Mouse (Mus musculus): ENCODE measurements around the gene Stmn1. TPM values are rescaled to one million over a fixed set of nuclear protein-coding genes. Genes with fewer than 3 reads are reported as not detected.

Gene Stmn1
- 1,227 and 1,246 TPM in 2 replicates for polyA plus RNA-seq (2015; fragmentation: Nextera tagmentation; extraction: Ambion mirVana)

- Histone ChIP-seq H3K9ac (peak within 1 kb of the TSS; percentile 74), H3K4me2 (peak within 1 kb of the TSS; percentile 94), H3K4me3 (peak within 1 kb of the TSS; percentile 95), H3K36me3 (peaks cover 23% of the 10 kb centered on the region), H3K27ac (peak within 1 kb of the TSS; percentile 94), H3K4me1 (peaks cover 17% of the 10 kb centered on the region), H3K27me3 (0 out of 2 replicates have a peak, but pooled peaks cover 4% of the 10 kb centered on the region), H3K9me3 (no peaks in the 10 kb centered on the region)
- WGBS, result under 1% methylated on average over 31 of the region's 31 CpGs
- ATAC-seq (ENCODE audit: insufficient number of reproducible peaks, low FRiP score, low TSS enrichment, low read depth), result peak; percentile 95
Observed at GRCm38 (mm10) chr4:134468215-134468575, at the start of gene Stmn1. TSS of gene Stmn1 (plus strand) at chr4:134468320.

- Histone ChIP-seq H3K9me3 (no peaks in the 10 kb centered on the region), H3K9ac (no peak overlapping the region), H3K4me1 (no peaks in the 10 kb centered on the region), H3K36me3 (peaks cover 52% of the 10 kb centered on the region), H3K27ac (no peak overlapping the region), H3K4me3 (no peak overlapping the region), H3K27me3 (no peaks in the 10 kb centered on the region), H3K4me2 (no peak overlapping the region)
- 76% methylated on average over 11 of the region's 11 CpGs for WGBS
- ATAC-seq (ENCODE audit: insufficient number of reproducible peaks, low FRiP score, low TSS enrichment, low read depth), result no peak
Observed at GRCm38 (mm10) chr4:134421971-134422370, 46.1 kb upstream of the Stmn1 start.

GRCm38 (mm10) chr4:134423949-134424348, 44.2 kb upstream of the Stmn1 start:
- no peak for ATAC-seq (ENCODE audit: insufficient number of reproducible peaks, low FRiP score, low TSS enrichment, low read depth)
- Histone ChIP-seq H3K4me1 (no peaks in the 10 kb centered on the region), H3K4me3 (no peak overlapping the region), H3K9ac (no peak overlapping the region), H3K36me3 (peaks cover 42% of the 10 kb centered on the region), H3K4me2 (no peak overlapping the region), H3K27ac (no peak overlapping the region), H3K9me3 (no peaks in the 10 kb centered on the region), H3K27me3 (no peaks in the 10 kb centered on the region)
- WGBS, result 87% methylated on average over 7 of the region's 7 CpGs

- Histone ChIP-seq H3K4me3 (no peak overlapping the region), H3K27me3 (no peaks in the 10 kb centered on the region), H3K4me1 (no peaks in the 10 kb centered on the region), H3K27ac (no peak overlapping the region), H3K9me3 (no peaks in the 10 kb centered on the region), H3K9ac (no peak overlapping the region), H3K4me2 (no peak overlapping the region), H3K36me3 (peaks cover 38% of the 10 kb centered on the region)
- 71% methylated on average over 7 of the region's 7 CpGs for WGBS
- no peak for ATAC-seq (ENCODE audit: insufficient number of reproducible peaks, low FRiP score, low TSS enrichment, low read depth)
Observed at GRCm38 (mm10) chr4:134425088-134425487, 43.0 kb upstream of the Stmn1 start.

GRCm38 (mm10) chr4:134430381-134431004, 37.6 kb upstream of the Stmn1 start:
- H3K9ac ChIP-seq, result 0 out of 2 replicates have a peak overlapping the region, but pooled peaks have one; percentile 5
- H3K27me3 ChIP-seq, result no peaks in the 10 kb centered on the region
- peaks cover 11% of the 10 kb centered on the region; the same call in 1 of the 2 replicates for H3K36me3 ChIP-seq
- peak; percentile 61; the same call in 1 of the 2 replicates for ATAC-seq (ENCODE audit: insufficient number of reproducible peaks, low FRiP score, low TSS enrichment, low read depth)
- WGBS, result 19% methylated on average over 23 of the region's 23 CpGs
- no peaks in the 10 kb centered on the region for H3K9me3 ChIP-seq
- peak overlapping the region; percentile 72 for H3K27ac ChIP-seq
- peak overlapping the region; percentile 29 for H3K4me2 ChIP-seq
- H3K4me1 ChIP-seq, result peaks cover 10% of the 10 kb centered on the region
- H3K4me3 ChIP-seq, result no peak overlapping the region

- no peak for ATAC-seq (ENCODE audit: insufficient number of reproducible peaks, low FRiP score, low TSS enrichment, low read depth)
- 83% methylated on average over 15 of the region's 15 CpGs for WGBS
Observed at GRCm38 (mm10) chr4:134432686-134433360, 35.3 kb upstream of the Stmn1 start.

GRCm38 (mm10) chr4:134436185-134436584, 31.9 kb upstream of the Stmn1 start:
- Histone ChIP-seq H3K4me2 (no peak overlapping the region), H3K9me3 (no peaks in the 10 kb centered on the region), H3K27me3 (no peaks in the 10 kb centered on the region), H3K27ac (no peak overlapping the region), H3K4me3 (no peak overlapping the region), H3K4me1 (no peaks in the 10 kb centered on the region), H3K9ac (no peak overlapping the region), H3K36me3 (no peaks in the 10 kb centered on the region)
- 25% methylated on average over 7 of the region's 7 CpGs for WGBS
- ATAC-seq (ENCODE audit: insufficient number of reproducible peaks, low FRiP score, low TSS enrichment, low read depth), result no peak

More at GRCm38 (mm10) chr4:134432686-134433360, 35.3 kb upstream of the Stmn1 start:
- Histone ChIP-seq H3K9me3 (no peaks in the 10 kb centered on the region), H3K27me3 (no peaks in the 10 kb centered on the region), H3K27ac (no peak overlapping the region), H3K9ac (no peak overlapping the region), H3K4me3 (no peak overlapping the region), H3K4me2 (no peak overlapping the region), H3K36me3 (no peaks in the 10 kb centered on the region), H3K4me1 (peaks cover 10% of the 10 kb centered on the region)

- H3K9me3 ChIP-seq, result no peaks in the 10 kb centered on the region
- no peak overlapping the region for H3K27ac ChIP-seq
- 50% methylated on average over 10 of the region's 10 CpGs for WGBS
- H3K9ac ChIP-seq, result no peak overlapping the region
- ATAC-seq (ENCODE audit: insufficient number of reproducible peaks, low FRiP score, low TSS enrichment, low read depth), result no peak
- no peaks in the 10 kb centered on the region for H3K4me1 ChIP-seq
- no peaks in the 10 kb centered on the region for H3K27me3 ChIP-seq
- no peaks in the 10 kb centered on the region for H3K36me3 ChIP-seq
- H3K4me3 ChIP-seq, result no peak overlapping the region
- H3K4me2 ChIP-seq, result no peak overlapping the region
Observed at GRCm38 (mm10) chr4:134436659-134437058, 31.5 kb upstream of the Stmn1 start.

- H3K27me3 ChIP-seq, result no peaks in the 10 kb centered on the region
- no peak overlapping the region for H3K9ac ChIP-seq
- no peaks in the 10 kb centered on the region for H3K9me3 ChIP-seq
- H3K4me1 ChIP-seq, result no peaks in the 10 kb centered on the region
- WGBS, result 70% methylated on average over 3 of the region's 3 CpGs
- H3K4me3 ChIP-seq, result no peak overlapping the region
- no peak overlapping the region for H3K4me2 ChIP-seq
- no peak for ATAC-seq (ENCODE audit: insufficient number of reproducible peaks, low FRiP score, low TSS enrichment, low read depth)
- H3K27ac ChIP-seq, result no peak overlapping the region
- H3K36me3 ChIP-seq, result no peaks in the 10 kb centered on the region
Observed at GRCm38 (mm10) chr4:134439119-134439518, 29.0 kb upstream of the Stmn1 start.

GRCm38 (mm10) chr4:134439919-134440318, 28.2 kb upstream of the Stmn1 start:
- H3K27me3 ChIP-seq, result no peaks in the 10 kb centered on the region
- H3K9me3 ChIP-seq, result no peaks in the 10 kb centered on the region
- H3K27ac ChIP-seq, result no peak overlapping the region
- no peak overlapping the region for H3K4me3 ChIP-seq
- 81% methylated on average over 4 of the region's 4 CpGs for WGBS
- no peaks in the 10 kb centered on the region for H3K4me1 ChIP-seq
- ATAC-seq (ENCODE audit: insufficient number of reproducible peaks, low FRiP score, low TSS enrichment, low read depth), result no peak
- H3K4me2 ChIP-seq, result no peak overlapping the region
- no peaks in the 10 kb centered on the region for H3K36me3 ChIP-seq
- H3K9ac ChIP-seq, result no peak overlapping the region

GRCm38 (mm10) chr4:134442216-134442615, 25.9 kb upstream of the Stmn1 start:
- no peak overlapping the region for H3K4me2 ChIP-seq
- no peaks in the 10 kb centered on the region for H3K4me1 ChIP-seq
- no peaks in the 10 kb centered on the region for H3K9me3 ChIP-seq
- H3K27ac ChIP-seq, result no peak overlapping the region
- no peak overlapping the region for H3K4me3 ChIP-seq
- no peak overlapping the region for H3K9ac ChIP-seq
- H3K27me3 ChIP-seq, result 0 out of 2 replicates have a peak, but pooled peaks cover 6% of the 10 kb centered on the region
- no peaks in the 10 kb centered on the region for H3K36me3 ChIP-seq
- 87% methylated on average over 4 of the region's 4 CpGs for WGBS
- ATAC-seq (ENCODE audit: insufficient number of reproducible peaks, low FRiP score, low TSS enrichment, low read depth), result no peak

GRCm38 (mm10) chr4:134443589-134443988, 24.5 kb upstream of the Stmn1 start:
- H3K4me2 ChIP-seq, result no peak overlapping the region
- 49% methylated on average over 7 of the region's 7 CpGs for WGBS
- no peak for ATAC-seq (ENCODE audit: insufficient number of reproducible peaks, low FRiP score, low TSS enrichment, low read depth)
- 0 out of 2 replicates have a peak, but pooled peaks cover 8% of the 10 kb centered on the region for H3K27me3 ChIP-seq
- H3K27ac ChIP-seq, result no peak overlapping the region
- no peak overlapping the region for H3K4me3 ChIP-seq
- H3K4me1 ChIP-seq, result no peaks in the 10 kb centered on the region
- no peaks in the 10 kb centered on the region for H3K9me3 ChIP-seq
- no peaks in the 10 kb centered on the region for H3K36me3 ChIP-seq
- no peak overlapping the region for H3K9ac ChIP-seq
